Mouse (Mus musculus) gastrocnemius, adult 18-20 months (tissue): Measurements from ENCODE around the gene Trim69. TPM values are rescaled to one million over a fixed set of nuclear protein-coding genes. Genes with fewer than 3 reads are reported as not detected.
"Not testable (repeated sequence)": the region's sequence is repeated elsewhere in the genome, so short reads cannot be mapped to it uniquely, and the experiment has no call there.

ENCODE experiments used
- DNase-seq: peaks from one replicate; pipeline ENCODE4 v3.0.0; 2021; ENCODE audit warnings: low spot score
- total RNA-seq, 2 experiments: library from RNA; stranded (reverse); gene quantifications; 2 replicates each; pipeline ENCODE4 v1.2.3; 2021

Gene Trim69
- total RNA-seq, 2 experiments from 2014 or later: not detected

DNA sequence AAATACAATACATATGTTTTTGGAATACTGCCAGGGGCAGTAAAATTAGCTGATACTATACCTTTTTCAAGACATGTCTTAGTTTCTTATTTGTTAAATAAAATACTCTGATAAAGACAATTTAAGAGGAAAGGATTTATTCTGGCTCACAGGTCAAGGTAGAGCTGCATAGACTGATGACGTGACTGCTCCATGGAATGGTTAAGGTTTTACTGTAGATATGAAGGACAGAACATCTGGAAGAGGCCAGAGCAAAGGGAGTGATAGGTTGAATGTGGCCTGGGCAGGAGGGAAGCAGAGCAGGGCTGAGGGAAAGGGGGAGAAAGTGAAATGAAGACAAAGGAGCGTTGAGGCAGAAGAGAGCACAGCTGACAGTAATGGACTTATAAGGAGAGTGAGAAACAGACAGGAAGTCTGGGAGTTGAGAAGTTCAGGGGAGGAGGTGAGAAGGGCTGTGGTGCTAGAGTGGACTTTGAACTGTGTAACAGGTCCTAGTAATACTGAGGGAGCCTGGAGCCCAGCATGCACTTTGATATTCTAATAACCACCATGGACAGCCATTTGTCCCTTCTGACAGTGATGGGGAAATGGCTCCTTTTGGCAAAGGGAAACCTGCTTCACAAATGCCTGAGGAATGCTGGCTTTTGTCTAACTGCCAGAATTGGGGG lies 46.1 kb downstream of the Trim69 start:
- DNase-seq: no peak

DNA sequence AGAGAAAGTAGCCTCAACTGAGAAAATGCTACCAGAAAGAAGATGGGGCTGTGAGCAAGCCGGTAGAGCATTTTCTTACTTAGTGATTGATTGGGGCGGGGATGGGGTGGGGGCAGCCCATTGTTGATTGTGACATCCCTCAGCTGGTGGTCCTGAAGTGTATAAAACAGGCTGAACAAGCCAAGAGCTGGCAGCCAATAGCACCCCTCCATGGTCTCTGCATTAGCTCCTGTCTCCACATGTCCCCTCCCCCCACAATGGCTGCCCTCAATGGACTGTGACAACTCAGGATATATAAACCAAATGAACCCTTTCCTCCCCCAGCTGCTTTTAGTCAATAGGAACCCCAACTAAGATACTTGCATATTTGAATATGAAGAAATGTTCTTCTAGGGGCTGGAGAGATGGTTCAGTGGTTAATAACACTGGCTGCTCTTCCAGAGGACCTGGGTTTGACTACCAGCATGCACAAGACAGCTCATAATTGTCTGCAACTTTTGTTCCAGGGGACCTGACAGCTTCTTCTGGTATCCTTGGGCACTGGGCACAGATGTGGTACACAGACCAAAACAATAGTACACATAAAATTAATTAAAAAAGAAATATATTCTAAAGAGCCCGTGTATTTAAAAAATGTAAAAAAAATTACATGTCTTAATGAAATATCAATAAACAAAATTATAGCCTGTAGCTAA lies 50.2 kb downstream of the Trim69 start:
- no peak for DNase-seq

DNA sequence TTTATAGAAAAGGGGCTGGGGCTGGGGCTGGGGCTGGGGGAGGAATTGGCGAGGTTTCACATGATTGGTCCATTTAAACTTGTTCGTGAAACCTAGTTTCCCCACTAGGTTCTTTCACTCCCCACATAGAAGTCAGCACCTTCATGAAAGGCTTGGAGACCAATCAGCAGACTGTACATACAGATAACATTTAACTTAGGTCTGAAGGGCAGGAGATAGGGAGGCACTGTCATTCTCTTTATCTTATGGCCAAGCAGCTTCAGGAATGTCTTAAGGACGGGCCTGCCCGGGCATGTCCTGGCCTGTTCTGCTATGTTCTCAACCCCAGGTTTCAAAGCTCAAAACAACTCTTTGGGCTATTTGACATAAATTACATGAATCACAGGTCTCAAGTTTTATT lies 56.6 kb downstream of the Trim69 start:
- not testable (repeated sequence) for DNase-seq

DNA sequence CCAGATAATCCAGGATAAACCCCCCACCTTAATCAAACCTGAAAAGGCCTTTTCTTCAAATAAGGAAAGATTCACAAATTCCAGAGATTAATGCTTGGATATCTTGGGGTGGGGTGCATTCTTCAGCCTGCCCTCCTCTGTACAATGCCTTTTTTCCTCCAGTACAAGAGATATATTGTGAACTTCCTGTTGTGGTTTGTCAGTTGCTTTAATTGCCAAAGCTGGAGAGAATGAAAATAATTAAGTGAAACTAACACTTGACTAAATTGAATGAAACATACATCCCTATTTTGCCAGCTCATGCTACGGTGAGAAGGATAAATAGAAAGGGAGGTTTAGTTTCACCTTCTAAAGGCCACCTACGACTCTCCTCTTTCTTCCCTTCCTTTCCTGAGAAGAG lies 57.7 kb downstream of the Trim69 start:
- DNase-seq: no peak

DNA sequence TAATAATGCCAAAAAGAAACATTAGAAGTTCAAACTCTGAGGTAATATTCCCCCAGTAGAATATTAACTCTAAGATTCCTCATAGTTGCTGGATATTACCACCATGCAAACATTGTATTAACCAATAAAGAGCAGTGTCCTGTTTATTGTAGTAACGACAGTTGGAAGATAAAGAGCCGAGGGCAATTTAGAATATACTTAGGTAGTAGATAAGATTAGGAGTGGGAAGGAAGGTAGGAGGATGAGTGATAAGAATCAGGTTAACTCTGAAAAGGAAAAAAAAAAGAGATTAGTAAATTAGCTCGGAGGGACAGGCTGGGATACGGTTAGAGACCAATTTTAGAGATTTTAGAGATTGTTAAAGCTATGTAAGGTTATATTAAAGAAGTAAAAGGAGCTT lies 60.9 kb downstream of the Trim69 start:
- DNase-seq: no peak

DNA sequence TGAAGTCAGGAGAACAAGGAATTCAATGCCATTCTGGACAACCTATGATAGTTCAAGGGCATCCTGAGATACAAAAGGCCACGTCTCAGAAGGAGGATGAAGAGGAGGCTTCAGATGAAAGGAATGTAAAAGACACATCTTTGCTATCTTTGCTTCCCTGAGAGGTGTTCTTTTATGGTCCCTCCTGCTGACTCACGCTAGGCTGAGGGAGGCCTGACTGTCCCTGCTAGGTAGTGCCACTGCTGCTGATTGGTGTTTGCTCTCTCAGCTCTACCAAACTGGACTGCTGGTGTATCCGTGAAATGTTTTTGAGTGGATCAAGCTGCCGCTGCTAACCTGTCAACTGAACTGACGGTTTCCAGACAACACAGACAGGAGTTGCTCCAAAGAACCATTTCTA lies 61.3 kb downstream of the Trim69 start:
- DNase-seq: no peak

DNA sequence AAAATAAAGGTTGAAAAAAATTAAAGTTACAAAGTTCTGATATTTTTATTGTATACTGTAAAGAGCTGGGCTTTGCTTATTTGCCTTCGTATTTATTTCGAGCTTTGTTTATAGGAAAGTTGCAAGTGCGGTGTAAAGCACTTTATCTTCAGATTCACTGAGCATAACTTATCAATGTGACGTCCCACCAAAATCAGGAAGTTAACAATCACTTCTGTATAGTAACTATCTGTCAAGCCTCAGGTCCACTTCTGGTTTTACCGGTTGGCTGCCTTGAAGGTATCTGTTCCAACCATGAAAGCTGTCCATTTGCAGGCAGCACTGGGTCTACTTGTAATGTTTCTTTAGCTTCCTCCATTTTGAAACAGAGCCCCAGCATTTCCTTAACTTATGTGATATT lies 61.8 kb downstream of the Trim69 start:
- no peak for DNase-seq

DNA sequence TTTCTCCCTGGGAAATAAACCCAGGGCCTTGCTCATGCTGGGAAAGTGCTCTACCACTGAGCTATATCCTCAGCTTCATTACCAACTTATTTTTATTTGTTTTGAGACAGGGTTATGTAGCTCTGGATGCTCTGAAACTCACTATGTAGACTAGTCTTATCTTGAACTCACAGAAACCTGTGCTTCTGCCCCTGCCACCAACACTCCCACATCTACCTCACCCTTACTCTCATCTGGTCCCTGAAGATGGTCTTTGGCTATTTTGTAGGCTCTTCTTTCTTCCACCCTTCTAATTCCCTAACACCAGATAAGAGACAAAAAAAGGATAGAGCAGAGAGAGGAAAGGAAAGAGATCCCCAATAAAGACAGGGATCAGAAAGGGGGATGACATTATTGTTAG lies 63.2 kb downstream of the Trim69 start:
- no peak for DNase-seq

Other genes starting within 250 kb of the Trim69 start
- gene Ctdspl2, start 204.7 kb upstream of the Trim69 start, total RNA-seq: 1 to 10 TPM; 4.9 to 7.8 TPM
- gene Mageb3, start 204.6 kb upstream of the Trim69 start, total RNA-seq: not detected
- 10 to 100 TPM; 31.2 to 35.6 TPM for gene Eif3j1, start 132.2 kb upstream of the Trim69 start, total RNA-seq
- gene Spg11, start 42.3 kb upstream of the Trim69 start, total RNA-seq: 1 to 10 TPM; 5.8 to 6.4 TPM
- 100 to 1,000 TPM in 1 of 2 experiments, 10 to 100 TPM in 1; 82.2 to 128 TPM for gene B2m, start 13.0 kb upstream of the Trim69 start, total RNA-seq
- not detected for gene Patl2, start 25.5 kb downstream of the Trim69 start, total RNA-seq
- not detected for gene Terb2, start 25.6 kb downstream of the Trim69 start, total RNA-seq
- gene Sord, start 74.0 kb downstream of the Trim69 start, total RNA-seq: 10 to 100 TPM; 65.2 to 69.0 TPM
- gene Duox2, start 137.7 kb downstream of the Trim69 start, total RNA-seq: under 1 TPM; 0.07 to 0.09 TPM
- gene Duoxa2, start 138.2 kb downstream of the Trim69 start, total RNA-seq: not detected
- gene Duoxa1, start 153.0 kb downstream of the Trim69 start, total RNA-seq: 1 to 10 TPM in 1 of 2 experiments, under 1 TPM in 1; 0.25 to 1.2 TPM
- gene Duox1, start 155.0 kb downstream of the Trim69 start, total RNA-seq: under 1 TPM; 0.50 to 0.83 TPM
- gene Shf, start 208.5 kb downstream of the Trim69 start, total RNA-seq: 1 to 10 TPM; 1.7 to 1.9 TPM